Mouse (Mus musculus): Measurements from ENCODE around the gene Jph2.

Gene Jph2

GRCm38 (mm10) chr2:163397905-163398304 lies at the start of gene Jph2:
Gene Jph2, minus strand, starts transcription at chr2:163397993.
- no peak for DNase-seq (ENCODE audit: low spot score in 2 of 2)

- no peak for DNase-seq (ENCODE audit: low spot score in 2 of 2)
Measured at GRCm38 (mm10) chr2:163447375-163447774, 49.6 kb upstream of the Jph2 start.

- DNase-seq (ENCODE audit: low spot score in 2 of 2) = no peak
Measured at GRCm38 (mm10) chr2:163444017-163444416, 46.2 kb upstream of the Jph2 start.

GRCm38 (mm10) chr2:163443543-163443942 lies 45.8 kb upstream of the Jph2 start:
- DNase-seq (ENCODE audit: low spot score in 2 of 2) = no peak

- DNase-seq (ENCODE audit: low spot score in 2 of 2) = no peak
Measured at GRCm38 (mm10) chr2:163439488-163439887, 41.7 kb upstream of the Jph2 start.

GRCm38 (mm10) chr2:163438619-163439451 lies 41.0 kb upstream of the Jph2 start:
- DNase-seq (ENCODE audit: low spot score in 2 of 2) = no peak

- DNase-seq (ENCODE audit: low spot score in 2 of 2) = peak in 1 of 2 experiments; percentile 82
Measured at GRCm38 (mm10) chr2:163438246-163438618, 40.4 kb upstream of the Jph2 start, which contains the start of gene Gdap1l1. Gene Gdap1l1, plus strand, starts transcription at chr2:163438476.

- no peak for DNase-seq (ENCODE audit: low spot score in 2 of 2)
Measured at GRCm38 (mm10) chr2:163437800-163438199, 40.0 kb upstream of the Jph2 start.

- no peak for DNase-seq (ENCODE audit: low spot score in 2 of 2)
Measured at GRCm38 (mm10) chr2:163433971-163434370, 36.2 kb upstream of the Jph2 start.

- no peak for DNase-seq (ENCODE audit: low spot score in 2 of 2)
Measured at GRCm38 (mm10) chr2:163431289-163431688, 33.5 kb upstream of the Jph2 start.

GRCm38 (mm10) chr2:163428346-163429011 lies 30.7 kb upstream of the Jph2 start:
- no peak for DNase-seq (ENCODE audit: low spot score in 2 of 2)

- no peak for DNase-seq (ENCODE audit: low spot score in 2 of 2)
Measured at GRCm38 (mm10) chr2:163424597-163424996, 26.8 kb upstream of the Jph2 start, which contains the start of gene Oser1. Gene Oser1, minus strand, starts transcription at chr2:163424697.

GRCm38 (mm10) chr2:163422895-163423660 lies 25.3 kb upstream of the Jph2 start:
- DNase-seq (ENCODE audit: low spot score in 2 of 2) = no peak

GRCm38 (mm10) chr2:163420366-163420886 lies 22.6 kb upstream of the Jph2 start:
- no peak for DNase-seq (ENCODE audit: low spot score in 2 of 2)

- peak; percentile 99 for DNase-seq (ENCODE audit: low spot score in 2 of 2)
Measured at GRCm38 (mm10) chr2:163419346-163420045, 21.7 kb upstream of the Jph2 start.

- DNase-seq (ENCODE audit: low spot score in 2 of 2) = no peak
Measured at GRCm38 (mm10) chr2:163418841-163419345, 21.1 kb upstream of the Jph2 start.

- no peak for DNase-seq (ENCODE audit: low spot score in 2 of 2)
Measured at GRCm38 (mm10) chr2:163417830-163418229, 20.0 kb upstream of the Jph2 start.

- no peak for DNase-seq (ENCODE audit: low spot score in 2 of 2)
Measured at GRCm38 (mm10) chr2:163417026-163417425, 19.2 kb upstream of the Jph2 start.

- no peak for DNase-seq (ENCODE audit: low spot score in 2 of 2)
Measured at GRCm38 (mm10) chr2:163412846-163413590, 15.2 kb upstream of the Jph2 start.

GRCm38 (mm10) chr2:163412419-163412818 lies 14.6 kb upstream of the Jph2 start:
- DNase-seq (ENCODE audit: low spot score in 2 of 2) = no peak

Measured in left cerebral cortex, adult 9 months (tissue).